Mouse (Mus musculus) forebrain, embryonic 15.5 days (tissue): ENCODE data around the gene Olfr656. TPM values are rescaled to one million over a fixed set of nuclear protein-coding genes. Genes with fewer than 3 reads are reported as not detected.

Source experiments
- polyA plus RNA-seq: library from polyadenylated mRNA; unstranded; fragments of >200 nt; fragmentation: Nextera tagmentation; extraction: Ambion mirVana; gene quantifications from 2 replicates; pipeline ENCODE4 v1.2.1, GENCODE M21; 2015

Olfr656 gene
- polyA plus RNA-seq, 1 experiment from 2014 or later = not detected

Other genes with a start within 250 kb of the Olfr656 start
- not detected in 2 replicates for gene Trim30b, start 244.1 kb upstream of the Olfr656 start, polyA plus RNA-seq
- gene Trim30c, start 213.1 kb upstream of the Olfr656 start, polyA plus RNA-seq = not detected in 2 replicates
- gene Trim30a, start 148.8 kb upstream of the Olfr656 start, polyA plus RNA-seq = 0.41 and 0.43 TPM in 2 replicates
- 0.14 and 0.28 TPM in 2 replicates for gene Trim30d, start 106.1 kb upstream of the Olfr656 start, polyA plus RNA-seq
- not detected in 2 replicates for gene Olfr651, start 63.8 kb upstream of the Olfr656 start, polyA plus RNA-seq
- not detected in 2 replicates for gene Olfr652, start 53.1 kb upstream of the Olfr656 start, polyA plus RNA-seq
- gene Olfr653, start 36.6 kb upstream of the Olfr656 start, polyA plus RNA-seq = not detected in 2 replicates
- not detected in 2 replicates for gene Olfr654, start 26.9 kb upstream of the Olfr656 start, polyA plus RNA-seq
- gene Olfr655, start 12.2 kb upstream of the Olfr656 start, polyA plus RNA-seq = 0.15 TPM in 1 of 2 replicates, not detected in the other
- not detected in 2 replicates for gene Olfr657, start 10.8 kb downstream of the Olfr656 start, polyA plus RNA-seq
- 0.08 TPM in 1 of 2 replicates, not detected in the other for gene Olfr658, start 33.4 kb downstream of the Olfr656 start, polyA plus RNA-seq
- not detected in 2 replicates for gene Olfr659, start 52.8 kb downstream of the Olfr656 start, polyA plus RNA-seq
- not detected in 2 replicates for gene Olfr661, start 72.5 kb downstream of the Olfr656 start, polyA plus RNA-seq
- gene Usp17le, start 163.5 kb downstream of the Olfr656 start, polyA plus RNA-seq = not detected in 2 replicates
- gene Usp17lb, start 228.6 kb downstream of the Olfr656 start, polyA plus RNA-seq = not detected in 2 replicates
- gene Usp17la, start 243.1 kb downstream of the Olfr656 start, polyA plus RNA-seq = not detected in 2 replicates